Comparison of ENCODE assay signal across 8 mouse cellular contexts in genomic region chr17:34606186-34607039, GRCm38 (mm10). TPM values are rescaled to one million over a fixed set of nuclear protein-coding genes. Genes with fewer than 3 reads are reported as not detected.
DNase-seq lines count a peak whose midpoint lies in the region; ATAC-seq and TF ChIP-seq lines count a peak whose summit lies in the region.

No protein-coding gene starts in this region.

- no peak for TF ChIP-seq POLR2A in cerebellum, adult 2 months (IDR thresholded peaks at IDR 0.05; ENCODE audit: borderline replicate concordance, insufficient read depth, low read length)
- TF ChIP-seq POLR2A in spleen, adult 2 months (IDR thresholded peaks at IDR 0.05; ENCODE audit: low read depth, low read length): no peak

- WGBS in cerebellum, adult 2 months: 11% methylated on average over 32 of the region's 32 CpGs
- WGBS in spleen, adult 2 months: 13% methylated on average over 32 of the region's 32 CpGs
- 15% methylated on average over 32 of the region's 32 CpGs for WGBS in hindbrain, embryonic 14.5 days
- 17% methylated on average over 32 of the region's 32 CpGs for WGBS in midbrain, embryonic 12.5 days

- H3K36me3 ChIP-seq in spleen, adult 2 months (ENCODE audit: control insufficient read depth, insufficient read depth, low read length): peaks cover 6% of the 10 kb centered on the region; the same call in 1 of the 2 replicates
- peaks cover 20% of the 10 kb centered on the region for H3K36me3 ChIP-seq in hindbrain, embryonic 14.5 days (replicated peaks; ENCODE audit: control insufficient read depth, insufficient read depth)
- peaks cover 23% of the 10 kb centered on the region for H3K36me3 ChIP-seq in midbrain, embryonic 12.5 days

- peak in 1 of 2 experiments; percentile 56 for DNase-seq in cerebellum, adult 2 months
- DNase-seq in cerebellum, postnatal 14 days: no peak
- no peak for DNase-seq in spleen, adult 2 months (ENCODE audit: low read depth in 1 of 2, low spot score in 2 of 2)
- no peak for DNase-seq in spleen, postnatal 4 days (ENCODE audit: low spot score in 2 of 2)
- DNase-seq in hindbrain, embryonic 14.5 days (ENCODE audit: low spot score): no peak
- no peak for DNase-seq in c-Kit-positive CD71-positive TER-119-positive erythroid progenitor cells, embryonic 14.5 days (ENCODE audit: low spot score)

- H3K4me2 ChIP-seq in hindbrain, embryonic 14.5 days (replicated peaks): peak overlapping the region; percentile 66
- peak overlapping the region; percentile 99 for H3K4me2 ChIP-seq in midbrain, embryonic 12.5 days (replicated peaks)

- H3K4me3 ChIP-seq in cerebellum, adult 2 months (replicated peaks; ENCODE audit: insufficient read depth, low read depth, low read length): peak overlapping the region; percentile 82
- H3K4me3 ChIP-seq in spleen, adult 2 months (ENCODE audit: extremely low read depth, insufficient read depth, insufficient read length): peak overlapping the region; percentile 90
- peak overlapping the region; percentile 80 for H3K4me3 ChIP-seq in hindbrain, embryonic 14.5 days (replicated peaks; ENCODE audit: low read length)
- H3K4me3 ChIP-seq in midbrain, embryonic 12.5 days: peak overlapping the region; percentile 99

- H3K27me3 ChIP-seq in cerebellum, adult 2 months (ENCODE audit: control insufficient read depth, insufficient read depth, low read length): no peaks in the 10 kb centered on the region
- no peaks in the 10 kb centered on the region for H3K27me3 ChIP-seq in spleen, adult 2 months (ENCODE audit: control insufficient read depth, insufficient read depth, low read length)
- no peaks in the 10 kb centered on the region for H3K27me3 ChIP-seq in hindbrain, embryonic 14.5 days (ENCODE audit: control insufficient read depth, insufficient read depth, low read length)
- no peaks in the 10 kb centered on the region for H3K27me3 ChIP-seq in midbrain, embryonic 12.5 days

- H3K4me1 ChIP-seq in cerebellum, adult 2 months (ENCODE audit: control insufficient read depth, insufficient read depth, low read length): peaks cover 21% of the 10 kb centered on the region
- peaks cover 33% of the 10 kb centered on the region; the same call in 1 of the 2 replicates for H3K4me1 ChIP-seq in spleen, adult 2 months (ENCODE audit: control insufficient read depth, insufficient read depth, insufficient read length)
- peaks cover 43% of the 10 kb centered on the region for H3K4me1 ChIP-seq in hindbrain, embryonic 14.5 days (replicated peaks; ENCODE audit: control insufficient read depth, insufficient read depth, low read length)
- H3K4me1 ChIP-seq in midbrain, embryonic 12.5 days: peaks cover 49% of the 10 kb centered on the region

- no peaks in the 10 kb centered on the region for H3K9me3 ChIP-seq in hindbrain, embryonic 14.5 days (ENCODE audit: control insufficient read depth, low read length)
- H3K9me3 ChIP-seq in midbrain, embryonic 12.5 days: no peaks in the 10 kb centered on the region

- H3K27ac ChIP-seq in cerebellum, adult 2 months (ENCODE audit: insufficient read depth, low read length): no peak overlapping the region
- H3K27ac ChIP-seq in spleen, adult 2 months (ENCODE audit: insufficient read depth, low read length): 0 out of 2 replicates have a peak overlapping the region, but pooled peaks have one; percentile 22
- peak overlapping the region; percentile 87 for H3K27ac ChIP-seq in hindbrain, embryonic 14.5 days
- H3K27ac ChIP-seq in midbrain, embryonic 12.5 days (replicated peaks): peak overlapping the region; percentile 94

- no peak for TF ChIP-seq CTCF in cerebellum, adult 2 months (IDR thresholded peaks at IDR 0.05; ENCODE audit: borderline replicate concordance, insufficient read depth, low read depth, low read length)
- no peak for TF ChIP-seq CTCF in spleen, adult 2 months (IDR thresholded peaks at IDR 0.05; ENCODE audit: extremely low read depth, insufficient read depth, insufficient read length, insufficient replicate concordance)

- ATAC-seq in hindbrain, embryonic 14.5 days (ENCODE audit: low FRiP score): no peak
- ATAC-seq in midbrain, embryonic 12.5 days (ENCODE audit: low FRiP score, low read depth): no peak
- no peak for ATAC-seq in frontal cortex, adult (ENCODE audit: low TSS enrichment)

- H3K9ac ChIP-seq in hindbrain, embryonic 14.5 days: peak overlapping the region; percentile 92
- H3K9ac ChIP-seq in midbrain, embryonic 12.5 days (replicated peaks): peak overlapping the region; percentile 99

RNA-seq across cellular contexts. Expression of gene Agpat1, which starts 2.4 kb away (rescaled TPM):
- 172 and 179 TPM in 2 replicates for polyA plus RNA-seq in cerebellum, adult 2 months (2012; rRNA removed)
- polyA plus RNA-seq in spleen, adult 2 months (2012; rRNA removed): 156 and 187 TPM in 2 replicates
- 123 and 126 TPM in 2 replicates for polyA plus RNA-seq in hindbrain, embryonic 14.5 days (2014; fragmentation: Nextera tagmentation; extraction: Ambion mirVana)
- 82.8 and 86.2 TPM in 2 replicates for polyA plus RNA-seq in midbrain, embryonic 12.5 days (2016; fragmentation: Nextera tagmentation; extraction: Ambion mirVana)

RNA-seq across cellular contexts. Expression of gene Rnf5, which starts 2.9 kb away (rescaled TPM):
- 125 and 137 TPM in 2 replicates for polyA plus RNA-seq in cerebellum, adult 2 months (2012; rRNA removed)
- polyA plus RNA-seq in spleen, adult 2 months (2012; rRNA removed): 54.1 and 61.8 TPM in 2 replicates
- polyA plus RNA-seq in hindbrain, embryonic 14.5 days (2014; fragmentation: Nextera tagmentation; extraction: Ambion mirVana): 196 and 211 TPM in 2 replicates
- polyA plus RNA-seq in midbrain, embryonic 12.5 days (2016; fragmentation: Nextera tagmentation; extraction: Ambion mirVana): 240 and 243 TPM in 2 replicates

RNA-seq across cellular contexts. Expression of gene Ager, which starts 8.8 kb away (rescaled TPM):
- polyA plus RNA-seq in cerebellum, adult 2 months (2012; rRNA removed): 1.4 and 1.8 TPM in 2 replicates
- 5.2 and 5.3 TPM in 2 replicates for polyA plus RNA-seq in spleen, adult 2 months (2012; rRNA removed)
- 1.1 and 1.4 TPM in 2 replicates for polyA plus RNA-seq in hindbrain, embryonic 14.5 days (2014; fragmentation: Nextera tagmentation; extraction: Ambion mirVana)
- polyA plus RNA-seq in midbrain, embryonic 12.5 days (2016; fragmentation: Nextera tagmentation; extraction: Ambion mirVana): 2.2 and 2.3 TPM in 2 replicates

RNA-seq across cellular contexts. Expression of gene Egfl8, which starts 9.4 kb away (rescaled TPM):
- 6.3 and 7.4 TPM in 2 replicates for polyA plus RNA-seq in cerebellum, adult 2 months (2012; rRNA removed)
- polyA plus RNA-seq in spleen, adult 2 months (2012; rRNA removed): 3.2 and 3.9 TPM in 2 replicates
- 8.8 and 11.4 TPM in 2 replicates for polyA plus RNA-seq in hindbrain, embryonic 14.5 days (2014; fragmentation: Nextera tagmentation; extraction: Ambion mirVana)
- polyA plus RNA-seq in midbrain, embryonic 12.5 days (2016; fragmentation: Nextera tagmentation; extraction: Ambion mirVana): 4.5 and 6.0 TPM in 2 replicates

RNA-seq across cellular contexts. Expression of gene Pbx2, which starts 15.3 kb away (rescaled TPM):
- 69.5 and 72.3 TPM in 2 replicates for polyA plus RNA-seq in cerebellum, adult 2 months (2012; rRNA removed)
- polyA plus RNA-seq in spleen, adult 2 months (2012; rRNA removed): 60.4 and 69.5 TPM in 2 replicates
- 7.1 and 10.5 TPM in 2 replicates for polyA plus RNA-seq in hindbrain, embryonic 14.5 days (2014; fragmentation: Nextera tagmentation; extraction: Ambion mirVana)
- 20.8 and 22.5 TPM in 2 replicates for polyA plus RNA-seq in midbrain, embryonic 12.5 days (2016; fragmentation: Nextera tagmentation; extraction: Ambion mirVana)
